Mouse (Mus musculus): ENCODE results near the gene Mindy1.
A peak's percentile ranks its signal among the peaks of the same experiment; 100 is the strongest.

Mindy1 gene

GRCm38 (mm10) chr3:95267855-95268254 is 13.3 kb upstream of the Mindy1 start:
- DNase-seq (ENCODE audit: low spot score): no peak

GRCm38 (mm10) chr3:95269789-95270188 is 11.4 kb upstream of the Mindy1 start:
- DNase-seq (ENCODE audit: low spot score): no peak

- DNase-seq (ENCODE audit: low spot score): no peak
These were observed 10.3 kb upstream of the Mindy1 start for GRCm38 (mm10) chr3:95270766-95271364.

GRCm38 (mm10) chr3:95273471-95273870 is 7.7 kb upstream of the Mindy1 start:
- no peak for DNase-seq (ENCODE audit: low spot score)

- DNase-seq (ENCODE audit: low spot score): no peak
These were observed 6.7 kb upstream of the Mindy1 start for GRCm38 (mm10) chr3:95274453-95274852.

- no peak for DNase-seq (ENCODE audit: low spot score)
These were observed 6.0 kb upstream of the Mindy1 start for GRCm38 (mm10) chr3:95275161-95275560.

GRCm38 (mm10) chr3:95276428-95276934 is 4.7 kb upstream of the Mindy1 start:
- DNase-seq (ENCODE audit: low spot score): no peak

- DNase-seq (ENCODE audit: low spot score): peak; percentile 56
These were observed 4.0 kb upstream of the Mindy1 start for GRCm38 (mm10) chr3:95277149-95277551.

GRCm38 (mm10) chr3:95280747-95281146 is 398 bp upstream of the Mindy1 start:
- DNase-seq (ENCODE audit: low spot score): peak; percentile 46

GRCm38 (mm10) chr3:95282381-95282864 is 1.3 kb downstream of the Mindy1 start:
- DNase-seq (ENCODE audit: low spot score): peak; percentile 41

- peak; percentile 86 for DNase-seq (ENCODE audit: low spot score)
These were observed 1.9 kb downstream of the Mindy1 start for GRCm38 (mm10) chr3:95282865-95283588.

GRCm38 (mm10) chr3:95283589-95283941 is 2.4 kb downstream of the Mindy1 start:
- DNase-seq (ENCODE audit: low spot score): no peak

- DNase-seq (ENCODE audit: low spot score): peak; percentile 43
These were observed 2.9 kb downstream of the Mindy1 start for GRCm38 (mm10) chr3:95284062-95284461.

- no peak for DNase-seq (ENCODE audit: low spot score)
These were observed 3.5 kb downstream of the Mindy1 start for GRCm38 (mm10) chr3:95284501-95285281.

GRCm38 (mm10) chr3:95285390-95285789 is 4.2 kb downstream of the Mindy1 start:
- DNase-seq (ENCODE audit: low spot score): no peak

GRCm38 (mm10) chr3:95286011-95286410 is 4.9 kb downstream of the Mindy1 start:
- DNase-seq (ENCODE audit: low spot score): no peak

- DNase-seq (ENCODE audit: low spot score): no peak
These were observed 5.4 kb downstream of the Mindy1 start for GRCm38 (mm10) chr3:95286510-95286909.

- DNase-seq (ENCODE audit: low spot score): no peak
These were observed 6.4 kb downstream of the Mindy1 start for GRCm38 (mm10) chr3:95287541-95287940.

GRCm38 (mm10) chr3:95289419-95289818 is 8.3 kb downstream of the Mindy1 start:
- DNase-seq (ENCODE audit: low spot score): no peak

GRCm38 (mm10) chr3:95290156-95290555 is 9.0 kb downstream of the Mindy1 start:
- no peak for DNase-seq (ENCODE audit: low spot score)

- no peak for DNase-seq (ENCODE audit: low spot score)
These were observed 9.9 kb downstream of the Mindy1 start for GRCm38 (mm10) chr3:95291041-95291440.

GRCm38 (mm10) chr3:95292899-95293298 is 11.8 kb downstream of the Mindy1 start:
- no peak for DNase-seq (ENCODE audit: low spot score)

GRCm38 (mm10) chr3:95293537-95293936 is 12.4 kb downstream of the Mindy1 start:
- no peak for DNase-seq (ENCODE audit: low spot score)
